Mouse (Mus musculus) kidney, embryonic 16.5 days (tissue): ENCODE measurements around the gene Adamts16. TPM values are rescaled to one million over a fixed set of nuclear protein-coding genes. Genes with fewer than 3 reads are reported as not detected.
"Not testable (repeated sequence)": the region's sequence is repeated elsewhere in the genome, so short reads cannot be mapped to it uniquely, and the experiment has no call there.

Experiments used
- ATAC-seq: fragments of 200-750 bp; cut with Nextera tagmentation; 2 replicates; pipeline ENCODE4 v1.8.0; 2017; ENCODE audit warnings: moderate TSS enrichment; ENCODE audit not compliant: low FRiP score, low TSS enrichment
- H3K27ac ChIP-seq: fragments of 300-500 bp; sonication (generic); 2 replicates; pipeline ENCODE4 v1.5.1; 2014; ENCODE audit warnings: low read length
- H3K27me3 ChIP-seq: fragments of 300-500 bp; sonication (generic); 2 replicates; pipeline ENCODE4 v1.6.1; 2014; ENCODE audit warnings: low read length, control low read depth, mixed read lengths; ENCODE audit not compliant: insufficient read depth
- H3K36me3 ChIP-seq: fragments of 300-500 bp; sonication (generic); 2 replicates; pipeline ENCODE4 v1.6.1; 2014; ENCODE audit warnings: low read length, control low read depth, mixed read lengths; ENCODE audit not compliant: insufficient read depth
- H3K4me1 ChIP-seq: fragments of 300-500 bp; sonication (generic); 2 replicates; pipeline ENCODE4 v1.6.1; 2014; ENCODE audit warnings: low read length, control low read depth, mixed read lengths; ENCODE audit not compliant: insufficient read depth
- H3K4me2 ChIP-seq: fragments of 300-500 bp; sonication (generic); replicated peaks from 2 replicates; pipeline ENCODE4 v1.6.1; 2014; ENCODE audit warnings: low read depth, low read length
- H3K4me3 ChIP-seq: fragments of 300-500 bp; sonication (generic); 2 replicates; pipeline ENCODE4 v1.5.1; 2014; ENCODE audit warnings: mild to moderate bottlenecking, low read length
- H3K9ac ChIP-seq: fragments of 300-500 bp; sonication (generic); replicated peaks from 2 replicates; pipeline ENCODE4 v1.6.1; 2014; ENCODE audit warnings: low read length
- H3K9me3 ChIP-seq: fragments of 300-500 bp; sonication (generic); 2 replicates; pipeline ENCODE4 v1.6.1; 2016; ENCODE audit warnings: low read length, control low read depth
- WGBS: fragments of 180-500 bp; shearing (Covaris S2); extraction: QIAGEN DNeasy Blood & Tissue Kit; methylation state at CpG from one replicate; pipeline ENCODE4 v1.1.7; 2014; 5-methylcytosine and 5-hydroxymethylcytosine counted together
- polyA plus RNA-seq: library from polyadenylated mRNA; unstranded; fragments of >200 nt; fragmentation: Nextera tagmentation; extraction: Ambion mirVana; gene quantifications from 2 replicates; pipeline ENCODE4 v1.2.1, GENCODE M21; 2015

Adamts16 gene
- polyA plus RNA-seq, result 18.9 and 19.6 TPM in 2 replicates

GRCm38 (mm10) chr13:70841421-70841904 lies at the start of gene Adamts16:
Gene Adamts16, minus strand, starts transcription at chr13:70841811.
- WGBS, result under 1% methylated on average over 18 of the region's 18 CpGs
- peak within 1 kb of the TSS; percentile 73 for H3K9ac ChIP-seq
- peaks cover 14% of the 10 kb centered on the region for H3K4me1 ChIP-seq
- peak within 1 kb of the TSS; percentile 58 for H3K4me3 ChIP-seq
- H3K36me3 ChIP-seq, result no peaks in the 10 kb centered on the region
- H3K27me3 ChIP-seq, result peaks cover 12% of the 10 kb centered on the region; the same call in 1 of the 2 replicates
- H3K4me2 ChIP-seq, result peak within 1 kb of the TSS; percentile 54
- peak within 1 kb of the TSS; percentile 71 for H3K27ac ChIP-seq
- no peaks in the 10 kb centered on the region for H3K9me3 ChIP-seq
- ATAC-seq, result peak; percentile 80

DNA sequence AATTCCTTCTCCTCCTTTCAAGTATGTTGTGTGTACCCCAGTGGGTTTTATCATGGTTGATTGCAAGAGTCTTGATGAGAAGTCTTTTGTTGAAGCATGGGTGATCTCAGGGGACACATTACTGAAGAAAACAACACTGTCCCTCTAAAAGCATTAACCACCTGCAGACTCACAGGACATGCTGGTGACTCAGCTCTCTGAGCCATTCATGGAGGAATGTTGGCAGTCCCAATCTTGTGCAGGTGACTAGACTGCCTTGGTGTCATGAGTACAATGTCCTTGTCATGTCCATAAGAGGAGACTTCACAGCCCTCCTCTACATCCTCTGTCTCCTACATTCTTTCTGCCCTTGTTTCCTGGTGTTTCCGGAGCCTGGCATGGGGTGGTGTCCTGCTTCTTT lies 45.5 kb upstream of the Adamts16 start:
- Histone ChIP-seq H3K9me3 (no peaks in the 10 kb centered on the region), H3K4me2 (no peak overlapping the region), H3K36me3 (no peaks in the 10 kb centered on the region), H3K4me3 (no peak overlapping the region), H3K4me1 (peaks cover 4% of the 10 kb centered on the region; the same call in 1 of the 2 replicates), H3K27ac (no peak overlapping the region), H3K27me3 (no peaks in the 10 kb centered on the region), H3K9ac (no peak overlapping the region)
- 88% methylated on average over 1 of the region's 1 CpGs for WGBS
- no peak for ATAC-seq

DNA sequence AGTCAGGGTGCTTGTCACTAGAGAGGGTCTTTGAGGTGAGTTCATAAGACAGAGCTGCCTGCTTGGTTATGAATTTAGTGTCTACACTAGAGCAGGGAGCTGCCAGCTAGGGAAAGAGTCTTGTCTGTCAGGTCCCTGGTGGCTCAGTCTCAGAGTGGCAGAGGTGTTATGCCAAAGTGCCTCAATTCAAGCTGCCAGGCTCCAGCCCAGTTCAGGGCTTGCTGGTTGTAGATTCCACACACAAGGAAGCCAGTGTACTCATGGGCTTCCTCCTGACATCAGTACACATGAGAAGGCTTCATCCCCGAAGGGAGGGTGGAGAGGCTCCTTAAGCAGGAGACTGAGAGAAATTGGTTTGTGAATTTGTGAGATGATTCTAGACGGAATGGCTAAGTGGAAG lies 43.4 kb upstream of the Adamts16 start:
- H3K9ac ChIP-seq, result no peak overlapping the region
- H3K36me3 ChIP-seq, result no peaks in the 10 kb centered on the region
- no peak overlapping the region for H3K4me2 ChIP-seq
- no peaks in the 10 kb centered on the region for H3K9me3 ChIP-seq
- no peaks in the 10 kb centered on the region for H3K27me3 ChIP-seq
- no peak for ATAC-seq
- peaks cover 4% of the 10 kb centered on the region; the same call in 1 of the 2 replicates for H3K4me1 ChIP-seq
- WGBS, result 71% methylated on average over 2 of the region's 2 CpGs
- H3K27ac ChIP-seq, result no peak overlapping the region
- no peak overlapping the region for H3K4me3 ChIP-seq

DNA sequence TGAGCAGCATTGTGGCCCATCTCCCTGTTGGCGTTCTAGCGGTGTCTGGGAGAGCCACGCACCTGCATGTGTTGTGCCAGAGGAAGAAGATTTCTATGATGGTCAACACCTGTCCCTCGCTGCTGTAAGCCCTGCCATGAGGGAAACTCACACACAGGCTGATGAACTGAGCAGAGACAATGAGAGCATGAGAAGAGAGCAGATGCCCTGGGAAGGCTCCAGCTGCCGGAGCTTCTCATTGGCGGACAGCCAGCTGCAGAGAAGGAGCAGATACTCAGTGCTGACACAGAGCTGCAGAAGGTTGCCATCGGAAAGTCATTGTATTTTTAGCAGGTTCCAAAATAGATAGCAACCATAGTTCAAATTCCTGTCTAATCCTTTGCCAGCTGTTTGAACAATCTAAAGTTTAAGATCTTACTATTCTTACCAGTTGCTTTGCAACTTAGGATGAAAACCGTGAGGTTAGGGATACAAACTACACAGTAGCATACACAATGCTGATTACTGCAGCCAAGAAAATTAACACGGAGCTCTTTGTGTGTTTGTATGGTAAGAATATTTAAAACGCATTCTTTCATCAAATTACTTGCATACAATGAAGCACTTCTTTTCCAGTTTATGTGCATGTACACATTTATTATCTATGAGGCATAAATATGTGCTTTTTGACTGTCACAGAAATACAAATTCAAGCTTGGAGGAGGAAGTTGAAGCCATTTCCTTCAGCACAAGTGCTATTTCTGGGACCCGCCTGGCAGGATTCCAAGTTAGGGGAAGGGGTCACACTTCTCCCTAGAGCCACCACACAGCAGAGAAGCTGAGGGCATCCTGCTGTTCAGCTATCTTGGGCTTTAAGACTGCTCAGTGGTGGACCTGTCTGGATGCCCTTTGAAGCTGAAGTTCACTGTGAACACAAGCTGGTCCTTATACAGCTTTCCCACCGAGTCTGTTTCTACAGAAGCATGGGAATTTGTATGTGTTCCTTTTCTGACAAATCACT lies 42.6 kb upstream of the Adamts16 start:
- peak overlapping the region; percentile 39 for H3K27ac ChIP-seq
- 61% methylated on average over 12 of the region's 12 CpGs for WGBS
- H3K4me2 ChIP-seq, result 0 out of 2 replicates have a peak overlapping the region, but pooled peaks have one; percentile 9

DNA sequence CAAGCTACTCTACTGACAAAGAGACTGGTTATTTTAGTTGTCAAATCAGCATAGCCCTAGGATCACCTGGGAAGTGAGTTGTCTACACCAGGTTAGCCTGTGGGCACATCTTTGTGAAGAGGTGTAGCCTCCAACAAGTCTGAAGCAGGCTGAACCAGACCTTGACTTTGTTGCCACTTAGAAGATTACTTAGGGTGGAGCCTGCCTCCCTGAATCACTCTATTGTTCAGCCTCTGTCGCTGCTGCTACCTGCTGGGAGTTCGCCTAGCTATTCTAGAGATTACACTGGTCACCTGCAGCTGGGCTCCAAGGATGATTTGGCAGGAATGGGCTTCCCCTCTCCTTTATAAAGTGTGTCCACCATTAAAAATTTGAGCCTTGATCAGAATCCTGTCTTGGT lies 38.4 kb upstream of the Adamts16 start:
- not testable (repeated sequence) for H3K9me3 ChIP-seq, H3K27ac ChIP-seq, H3K27me3 ChIP-seq, ATAC-seq, H3K4me2 ChIP-seq, H3K36me3 ChIP-seq, H3K9ac ChIP-seq, H3K4me3 ChIP-seq
- 49% methylated on average over 2 of the region's 2 CpGs for WGBS
- H3K4me1 ChIP-seq, result peaks cover 32% of the 10 kb centered on the region

More for the DNA sequence above, 42.6 kb upstream of the Adamts16 start:
- no peaks in the 10 kb centered on the region for H3K27me3 ChIP-seq
- H3K4me3 ChIP-seq, result no peak overlapping the region
- no peak overlapping the region for H3K9ac ChIP-seq
- H3K36me3 ChIP-seq, result no peaks in the 10 kb centered on the region
- H3K4me1 ChIP-seq, result peaks cover 4% of the 10 kb centered on the region; the same call in 1 of the 2 replicates
- ATAC-seq, result peak; percentile 72; the same call in 1 of the 2 replicates
- H3K9me3 ChIP-seq, result no peaks in the 10 kb centered on the region

DNA sequence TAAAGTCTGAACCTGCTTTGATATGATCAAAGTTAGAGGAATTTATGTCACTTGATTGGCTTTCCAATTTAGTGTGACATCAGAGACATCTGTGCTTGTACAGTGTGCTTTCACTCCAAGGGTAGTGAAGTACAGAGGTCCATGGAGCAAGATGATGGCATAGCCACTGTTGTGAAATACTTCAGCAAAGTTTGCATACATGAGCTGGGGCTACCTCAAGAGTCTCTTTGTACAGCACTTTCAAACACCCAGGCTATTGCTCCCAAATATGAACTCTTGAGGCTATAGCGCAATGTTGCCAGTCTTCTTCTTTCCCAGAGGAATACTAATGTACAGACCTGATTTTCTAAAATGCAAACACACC lies 35.9 kb upstream of the Adamts16 start:
- no peak overlapping the region for H3K9ac ChIP-seq
- H3K4me2 ChIP-seq, result no peak overlapping the region
- ATAC-seq, result no peak
- 95% methylated on average over 1 of the region's 1 CpGs for WGBS
- H3K9me3 ChIP-seq, result no peaks in the 10 kb centered on the region
- H3K4me1 ChIP-seq, result peaks cover 29% of the 10 kb centered on the region
- no peaks in the 10 kb centered on the region for H3K27me3 ChIP-seq
- no peaks in the 10 kb centered on the region for H3K36me3 ChIP-seq
- peak overlapping the region; percentile 75; the same call in 1 of the 2 replicates for H3K27ac ChIP-seq
- no peak overlapping the region for H3K4me3 ChIP-seq

GRCm38 (mm10) chr13:70876648-70877549 lies 35.3 kb upstream of the Adamts16 start:
- peak; percentile 92 for ATAC-seq
- H3K27me3 ChIP-seq, result no peaks in the 10 kb centered on the region
- no peak overlapping the region for H3K9ac ChIP-seq
- H3K4me2 ChIP-seq, result no peak overlapping the region
- no peak overlapping the region for H3K4me3 ChIP-seq
- H3K4me1 ChIP-seq, result peaks cover 29% of the 10 kb centered on the region
- no peaks in the 10 kb centered on the region for H3K36me3 ChIP-seq
- no peaks in the 10 kb centered on the region for H3K9me3 ChIP-seq
- peak overlapping the region; percentile 75 for H3K27ac ChIP-seq
- WGBS, result 42% methylated on average over 10 of the region's 10 CpGs

- no peaks in the 10 kb centered on the region for H3K36me3 ChIP-seq
- WGBS, result 69% methylated on average over 4 of the region's 4 CpGs
- no peak overlapping the region; the same call in 1 of the 2 replicates for H3K27ac ChIP-seq
- peaks cover 34% of the 10 kb centered on the region for H3K4me1 ChIP-seq
- no peak overlapping the region for H3K4me2 ChIP-seq
- H3K4me3 ChIP-seq, result no peak overlapping the region
- ATAC-seq, result no peak
- H3K9ac ChIP-seq, result no peak overlapping the region
- H3K27me3 ChIP-seq, result no peaks in the 10 kb centered on the region
- no peaks in the 10 kb centered on the region for H3K9me3 ChIP-seq
Measured at GRCm38 (mm10) chr13:70875411-70875949, 33.9 kb upstream of the Adamts16 start.

GRCm38 (mm10) chr13:70874741-70875140 lies 33.1 kb upstream of the Adamts16 start:
- ATAC-seq, result no peak
- Histone ChIP-seq H3K9ac (no peak overlapping the region), H3K9me3 (no peaks in the 10 kb centered on the region)

More at GRCm38 (mm10) chr13:70874741-70875140, 33.1 kb upstream of the Adamts16 start:
- no peaks in the 10 kb centered on the region for H3K27me3 ChIP-seq
- H3K4me1 ChIP-seq, result peaks cover 36% of the 10 kb centered on the region
- no peak overlapping the region for H3K4me3 ChIP-seq
- no peaks in the 10 kb centered on the region for H3K36me3 ChIP-seq
- no peak overlapping the region for H3K27ac ChIP-seq
- H3K4me2 ChIP-seq, result no peak overlapping the region
